Mouse (Mus musculus) forelimb bud, embryonic 11.5 days (tissue): ENCODE results near the gene Zmiz2.
"Not testable (repeated sequence)": the region's sequence is repeated elsewhere in the genome, so short reads cannot be mapped to it uniquely, and the experiment has no call there.

Source experiments
- DNase-seq: peaks from one replicate; pipeline ENCODE4 v3.0.0-alpha.2; 2012; ENCODE audit warnings: low read depth, low spot score

Zmiz2 gene

DNA sequence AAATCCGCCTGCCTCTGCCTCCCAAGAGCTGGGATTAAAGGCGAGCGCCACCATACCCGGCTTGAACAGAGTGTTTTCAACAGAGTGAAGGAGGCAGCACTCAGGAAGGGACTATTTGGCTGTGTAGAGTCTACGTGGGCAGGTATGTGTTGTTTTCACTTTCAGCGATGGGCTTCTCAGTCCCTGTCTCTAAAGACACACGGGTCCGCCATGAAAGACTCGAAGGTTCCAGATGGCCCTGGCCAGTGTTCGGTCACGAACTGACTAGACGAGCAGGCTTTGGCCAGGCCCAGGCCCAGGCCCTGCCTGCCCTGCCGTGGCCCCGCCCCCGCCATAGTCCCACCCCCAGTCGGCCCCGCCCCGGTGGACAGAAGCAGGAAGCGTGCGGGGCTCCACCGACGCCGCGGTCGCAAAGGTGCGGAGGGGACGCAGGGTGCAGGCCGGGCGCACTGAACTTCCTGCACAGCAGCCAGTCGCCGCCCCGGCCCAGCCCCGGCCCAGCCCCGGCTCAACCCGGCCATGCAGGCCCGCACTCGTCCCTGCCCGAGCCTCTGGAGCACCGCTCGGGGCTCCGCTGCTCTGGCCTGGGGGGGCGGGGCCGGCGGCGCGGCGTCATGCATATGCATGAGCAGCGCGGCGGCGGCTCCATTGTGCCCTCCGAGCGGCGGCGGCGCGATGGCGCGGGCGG lies at the start of gene Zmiz2:
TSS of gene Zmiz2 (plus strand) at position 349 of the 688 bp plus-strand sequence.
- peak; percentile 83 for DNase-seq

DNA sequence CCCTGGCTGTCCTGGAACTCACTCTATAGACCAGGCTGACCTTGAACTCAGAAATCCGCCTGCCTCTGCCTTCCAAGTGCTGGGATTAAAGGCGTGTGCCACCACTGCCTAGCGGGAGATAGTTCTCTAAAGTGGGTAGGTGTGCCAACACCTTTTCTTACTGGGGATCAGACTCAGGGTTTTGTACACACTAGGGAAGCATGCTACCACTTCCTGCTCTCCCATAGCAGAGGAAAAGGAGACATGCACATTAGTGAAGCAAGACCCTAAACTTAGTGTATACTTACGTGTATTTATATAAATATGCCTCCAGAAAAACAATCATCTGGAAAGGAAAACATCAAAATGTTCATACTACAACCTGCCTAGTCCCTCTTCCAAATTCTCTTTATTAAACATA lies 42.9 kb upstream of the Zmiz2 start:
- DNase-seq = no peak

- no peak for DNase-seq
Measured at GRCm38 (mm10) chr11:6346966-6347365, 41.9 kb upstream of the Zmiz2 start.

DNA sequence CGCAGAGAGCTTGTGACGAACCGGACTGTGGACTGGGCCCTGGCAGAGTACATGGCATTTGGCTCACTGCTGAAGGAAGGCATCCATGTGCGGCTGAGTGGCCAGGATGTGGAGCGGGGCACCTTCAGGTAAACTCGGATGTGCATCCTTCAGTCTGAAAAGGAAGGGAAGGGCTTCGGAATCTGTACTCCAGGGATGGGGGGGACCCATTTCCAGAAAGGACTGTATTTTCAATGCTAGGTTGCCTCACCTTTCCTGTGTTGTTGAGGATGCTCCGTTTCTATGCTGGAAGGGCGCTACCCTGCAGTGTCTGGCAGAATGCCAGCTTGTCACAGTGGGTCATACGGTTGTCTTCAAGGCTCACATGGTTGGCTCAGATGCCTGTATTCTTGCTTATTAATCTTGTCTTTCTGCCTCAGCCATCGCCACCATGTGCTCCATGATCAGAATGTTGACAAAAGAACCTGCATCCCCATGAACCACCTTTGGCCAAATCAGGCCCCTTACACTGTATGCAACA lies 40.1 kb upstream of the Zmiz2 start:
- DNase-seq = no peak

GRCm38 (mm10) chr11:6349586-6349985 lies 39.3 kb upstream of the Zmiz2 start:
- DNase-seq = peak; percentile 12

- DNase-seq = no peak
Measured at GRCm38 (mm10) chr11:6355106-6355505, 33.8 kb upstream of the Zmiz2 start.

DNA sequence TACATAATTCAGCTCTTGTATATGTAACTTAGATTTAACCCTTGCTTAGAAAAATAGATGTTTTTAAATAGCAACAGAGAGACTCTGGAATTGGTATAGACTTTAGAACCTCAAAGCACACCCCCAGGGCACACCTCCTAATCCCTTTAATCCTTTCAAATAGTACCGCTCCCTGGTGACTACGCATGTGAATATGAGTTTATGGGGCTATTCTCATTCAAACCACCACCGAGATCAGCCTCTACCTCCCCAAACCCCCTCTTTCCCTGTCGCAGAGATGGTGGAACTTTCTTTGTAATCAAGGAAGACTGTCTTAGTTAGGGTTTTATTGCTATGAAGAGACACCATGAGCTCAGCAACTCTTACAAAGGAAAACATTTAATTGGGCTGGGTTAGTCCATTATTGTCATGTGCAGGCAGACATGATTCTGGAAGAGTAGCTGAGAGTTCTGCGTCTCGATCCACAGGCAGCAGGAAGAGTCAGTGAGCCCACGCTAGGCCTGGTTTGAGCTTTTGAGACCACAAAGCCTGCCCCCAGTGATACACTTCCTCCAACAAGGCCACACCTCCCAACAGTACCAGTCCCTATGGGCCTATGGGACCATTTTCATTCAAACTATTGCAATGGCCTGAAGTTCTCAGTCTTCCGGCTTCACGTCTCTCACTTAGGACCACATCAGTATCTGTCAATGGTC lies 24.1 kb upstream of the Zmiz2 start:
- no peak for DNase-seq

DNA sequence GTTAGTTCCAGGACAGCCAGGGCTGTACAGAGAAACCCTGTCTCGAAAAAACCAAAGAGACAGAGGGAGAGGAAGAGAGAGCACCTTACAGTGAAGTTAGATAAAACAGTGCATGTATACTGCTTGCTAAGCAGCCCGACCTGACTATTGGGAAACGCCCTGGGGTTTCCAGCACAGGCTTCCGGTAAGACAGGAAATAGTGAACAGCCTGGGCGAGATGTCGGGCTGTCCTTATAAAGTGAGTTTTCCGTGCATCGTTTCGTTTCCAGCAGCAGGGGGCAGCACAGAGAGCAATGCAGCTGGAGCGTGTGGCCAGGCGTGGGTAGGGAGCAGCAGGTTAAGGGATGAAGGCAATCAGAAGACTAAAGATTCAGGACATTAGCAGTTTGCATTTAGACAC lies 23.0 kb upstream of the Zmiz2 start:
- DNase-seq = peak; percentile 81

DNA sequence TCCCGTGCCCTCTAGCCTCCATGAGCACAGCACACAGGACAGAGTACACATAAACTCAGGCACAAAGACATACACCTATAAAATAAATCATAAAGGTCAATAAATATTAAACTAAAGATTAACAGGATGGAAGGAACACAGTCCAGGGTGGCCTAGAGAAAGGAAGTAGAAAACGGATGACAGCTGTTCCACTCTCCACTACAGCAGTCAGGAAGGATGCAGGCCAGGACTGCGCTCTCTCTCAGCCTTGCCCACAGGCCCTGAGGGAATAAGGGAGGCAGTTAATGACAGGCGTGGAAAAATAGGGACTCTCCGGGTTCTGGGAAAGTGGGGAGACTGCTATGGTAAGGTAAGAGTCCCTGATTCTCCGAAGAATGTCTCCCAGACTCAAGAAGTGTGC lies 22.4 kb upstream of the Zmiz2 start:
- DNase-seq = no peak

GRCm38 (mm10) chr11:6367156-6367555 lies 21.7 kb upstream of the Zmiz2 start:
- DNase-seq = peak; percentile 13

GRCm38 (mm10) chr11:6367986-6368385 lies 20.9 kb upstream of the Zmiz2 start:
- not testable (repeated sequence) for DNase-seq

GRCm38 (mm10) chr11:6371376-6372155 lies 17.3 kb upstream of the Zmiz2 start:
- DNase-seq = no peak

- DNase-seq = no peak
Measured at GRCm38 (mm10) chr11:6372784-6373183, 16.1 kb upstream of the Zmiz2 start.

DNA sequence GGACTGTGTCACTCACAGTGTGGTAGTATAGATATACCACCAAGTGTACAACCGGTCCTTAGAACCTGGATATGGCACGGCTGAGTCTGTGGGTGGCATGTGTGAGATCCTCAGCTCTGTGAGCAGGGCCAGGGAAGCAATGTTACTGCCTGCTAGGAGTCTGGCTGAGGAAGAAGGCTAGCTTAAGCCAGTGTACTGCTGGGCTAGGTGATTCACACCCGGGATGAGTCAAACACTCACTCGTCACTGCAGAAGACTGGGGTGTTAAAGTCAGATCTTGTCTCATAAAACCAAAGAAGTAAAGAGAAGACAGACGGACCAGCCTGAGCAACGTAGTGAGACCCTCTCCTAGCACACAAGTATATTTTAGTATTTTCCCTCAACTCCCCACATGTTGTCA lies 8.0 kb upstream of the Zmiz2 start:
- no peak for DNase-seq

DNA sequence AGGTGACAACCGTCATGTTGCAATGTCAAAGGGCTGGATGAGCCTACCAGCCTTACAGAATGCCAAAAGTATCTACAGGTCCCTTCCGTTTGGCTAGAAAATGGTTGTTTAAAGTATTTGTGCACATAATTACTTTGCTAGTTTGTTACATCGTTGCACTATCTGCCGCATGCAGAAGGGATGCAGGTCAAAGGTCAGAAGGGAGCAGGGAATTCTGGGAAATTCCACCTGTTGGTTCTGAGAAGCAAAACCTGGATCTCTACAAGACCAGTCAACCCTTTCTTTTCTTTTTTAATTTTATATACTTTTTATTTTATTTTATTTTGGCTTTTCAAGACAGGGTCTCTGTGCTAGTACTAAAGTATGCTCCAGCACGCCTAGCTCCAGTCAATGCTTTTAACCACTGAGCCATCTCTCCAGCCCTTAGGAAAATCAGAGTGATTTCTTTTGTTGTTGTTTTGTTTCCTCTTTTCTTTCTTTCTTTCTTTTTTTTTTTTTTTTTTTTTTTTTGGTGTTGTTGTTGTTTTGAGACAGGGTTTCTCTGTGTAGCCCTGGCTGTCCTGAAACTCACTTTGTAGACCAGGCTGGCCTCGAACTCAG lies 648 bp upstream of the Zmiz2 start:
- DNase-seq = no peak

DNA sequence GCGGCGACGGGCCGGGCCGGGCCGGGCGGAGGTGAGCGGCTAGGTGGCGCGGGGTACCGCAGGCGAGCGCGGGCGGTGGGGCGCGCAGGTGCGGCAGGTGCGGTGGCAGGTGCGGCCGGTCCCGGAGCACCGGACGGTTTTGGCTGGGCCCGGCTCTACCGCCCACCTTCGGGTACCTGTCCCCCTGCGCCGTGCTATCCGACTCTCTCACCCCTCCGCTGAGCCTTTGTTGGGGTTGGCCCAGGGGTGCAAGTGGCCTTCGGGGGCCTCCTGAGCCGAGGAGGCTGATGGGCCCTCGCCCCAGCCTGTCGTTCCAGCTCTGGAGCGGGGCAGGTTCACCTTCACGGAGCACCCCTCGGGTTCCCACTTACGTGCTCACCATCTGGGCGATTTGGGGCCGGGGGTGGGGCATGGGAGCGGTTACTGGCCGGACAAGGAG lies 628 bp downstream of the Zmiz2 start:
- DNase-seq = no peak

DNA sequence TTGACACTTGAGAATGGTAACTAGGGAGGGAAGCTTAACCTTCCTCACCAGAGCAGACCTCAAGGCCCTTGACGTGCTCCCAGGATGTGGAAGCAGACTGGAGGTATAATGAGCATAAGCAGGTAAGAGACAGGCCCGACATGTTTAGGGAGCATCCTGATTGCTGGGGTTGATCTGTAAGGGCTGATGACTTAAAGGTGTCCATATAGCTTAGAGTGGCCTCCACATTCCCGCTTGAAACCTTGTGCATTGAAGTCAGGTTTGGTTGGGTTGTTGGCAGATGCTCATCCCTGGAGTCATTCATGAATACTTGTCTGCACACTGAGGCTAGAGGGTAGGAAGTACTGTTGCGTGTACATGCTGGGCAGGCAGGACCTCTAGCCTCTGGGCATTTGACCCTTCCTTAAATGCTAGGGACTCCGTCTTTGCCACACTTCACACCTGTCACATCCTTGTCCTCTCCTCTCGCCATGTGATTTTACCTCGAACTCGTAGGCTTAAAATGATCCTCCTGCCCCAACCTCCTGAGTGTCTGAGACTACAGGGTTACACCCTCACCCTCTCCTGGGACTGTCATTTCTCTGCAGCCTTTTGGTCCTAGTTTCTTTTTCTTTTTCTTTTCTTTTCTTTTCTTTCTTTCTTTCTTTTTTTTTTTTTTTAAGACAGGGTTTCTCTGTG lies 1.6 kb downstream of the Zmiz2 start:
- DNase-seq = no peak

GRCm38 (mm10) chr11:6391516-6392276 lies 2.8 kb downstream of the Zmiz2 start:
- DNase-seq = no peak

DNA sequence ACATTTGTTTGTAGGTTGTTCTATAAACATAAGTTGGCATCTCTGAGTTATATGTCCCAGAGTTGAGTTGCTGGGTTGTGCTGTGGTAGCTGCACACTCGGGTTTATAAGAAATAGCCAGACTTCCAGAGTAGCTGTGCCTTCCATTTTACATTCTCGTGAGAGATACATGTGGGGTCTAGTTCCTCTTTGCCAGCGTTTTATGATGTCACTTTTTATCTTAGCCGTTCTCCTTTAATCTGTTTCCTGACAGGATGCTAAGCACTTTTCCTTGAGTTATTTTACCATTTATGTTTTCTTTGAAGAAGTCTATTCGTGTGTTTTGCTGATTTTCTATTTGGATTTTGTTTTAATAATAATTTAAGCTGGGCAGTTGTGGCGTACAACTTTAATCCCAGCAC lies 4.0 kb downstream of the Zmiz2 start:
- DNase-seq = no peak

DNA sequence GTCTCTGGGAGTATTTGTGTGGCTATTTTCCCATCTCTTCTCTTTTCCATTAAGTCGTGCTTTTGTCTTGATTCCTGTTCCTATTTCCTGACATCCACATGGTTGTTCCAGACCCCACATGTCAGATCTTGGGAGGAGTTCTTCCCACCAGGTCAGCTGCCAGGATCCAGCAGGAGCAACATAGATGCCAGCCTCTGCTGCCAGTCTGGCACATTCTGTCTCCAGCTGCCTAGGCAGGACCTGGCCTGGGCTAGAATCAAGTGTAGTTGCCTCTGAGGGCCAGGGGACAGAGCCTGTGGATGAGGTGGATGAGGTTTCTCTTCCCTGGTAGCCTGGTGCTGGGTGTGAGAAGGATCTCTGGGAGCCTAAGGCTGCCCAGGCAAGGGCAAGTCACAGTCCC lies 5.0 kb downstream of the Zmiz2 start:
- DNase-seq = no peak

- no peak for DNase-seq
Measured at GRCm38 (mm10) chr11:6395565-6395964, 6.7 kb downstream of the Zmiz2 start.
